Mouse (Mus musculus) myocyte (in vitro differentiated cells): Measurements from ENCODE around the gene Gm21293.
"Not testable (repeated sequence)": the region's sequence is repeated elsewhere in the genome, so short reads cannot be mapped to it uniquely, and the experiment has no call there.

ENCODE experiments used
- MAX ChIP-seq: IDR thresholded peaks from one replicate; pipeline ENCODE4 v1.6.1; 2011; ENCODE audit warnings: low read depth, mild to moderate bottlenecking, control low read depth
- POLR2A ChIP-seq: IDR thresholded peaks from one replicate; pipeline ENCODE4 v1.6.1; 2011; ENCODE audit warnings: low read depth, mild to moderate bottlenecking, control low read depth, moderate library complexity; ENCODE audit not compliant: insufficient read length
- TCF12 ChIP-seq: IDR thresholded peaks from one replicate; pipeline ENCODE4 v1.6.1; 2011; ENCODE audit warnings: mild to moderate bottlenecking, control low read depth; ENCODE audit not compliant: poor library complexity, insufficient read depth, severe bottlenecking

GRCm38 (mm10) chr10:104193742-104194141 is 51.0 kb downstream of the Gm21293 start, which contains the start of gene Gm4340:
- not testable (repeated sequence) for TF ChIP-seq POLR2A, TCF12, MAX
